Mouse (Mus musculus) liver, postnatal 0 days (tissue): ENCODE data around the gene Rrm2. TPM values are rescaled to one million over a fixed set of nuclear protein-coding genes. Genes with fewer than 3 reads are reported as not detected.

Experiments used
- ATAC-seq: fragments of 200-750 bp; cut with Nextera tagmentation; 2 replicates; pipeline ENCODE4 v1.8.0; 2017; ENCODE audit warnings: mild to moderate bottlenecking, moderate library complexity
- DNase-seq: peaks from one replicate; pipeline ENCODE4 v3.0.0-alpha.2; 2016
- H3K27ac ChIP-seq: fragments of 300-500 bp; sonication (generic); 2 replicates; pipeline ENCODE4 v1.5.1; 2014; ENCODE audit warnings: antibody characterized with exemption, moderate library complexity, mild to moderate bottlenecking, low read depth
- H3K27me3 ChIP-seq: fragments of 300-500 bp; sonication (generic); 2 replicates; pipeline ENCODE4 v1.6.1; 2014; ENCODE audit warnings: low read length, control low read depth, mixed read lengths; ENCODE audit not compliant: insufficient read depth
- H3K36me3 ChIP-seq: fragments of 300-500 bp; sonication (generic); replicated peaks from 2 replicates; pipeline ENCODE4 v1.6.1; 2014; ENCODE audit warnings: mild to moderate bottlenecking, control low read depth, low read length, moderate library complexity, mixed read lengths; ENCODE audit not compliant: insufficient read depth
- H3K4me1 ChIP-seq: fragments of 300-500 bp; sonication (generic); 2 replicates; pipeline ENCODE4 v1.6.1; 2014; ENCODE audit warnings: antibody characterized with exemption, mild to moderate bottlenecking, control low read depth; ENCODE audit not compliant: insufficient read depth
- H3K4me2 ChIP-seq: fragments of 300-500 bp; sonication (generic); 2 replicates; pipeline ENCODE4 v1.6.1; 2014; ENCODE audit warnings: low read depth, mild to moderate bottlenecking, low read length, moderate library complexity, mixed read lengths
- H3K4me3 ChIP-seq: fragments of 300-500 bp; sonication (generic); 2 replicates; pipeline ENCODE4 v1.5.1; 2014; ENCODE audit warnings: low read depth, low read length
- H3K9ac ChIP-seq: fragments of 300-500 bp; sonication (generic); replicated peaks from 2 replicates; pipeline ENCODE4 v1.6.1; 2014; ENCODE audit warnings: mild to moderate bottlenecking, moderate library complexity
- H3K9me3 ChIP-seq: fragments of 300-500 bp; sonication (generic); 2 replicates; pipeline ENCODE4 v1.6.1; 2016; ENCODE audit warnings: mild to moderate bottlenecking, control low read depth, low read length, mixed read lengths
- CTCF ChIP-seq: sonication (generic); IDR thresholded peaks from 2 replicates; pipeline ENCODE4 v1.5.1; 2016; ENCODE audit warnings: antibody characterized with exemption, low read depth
- EP300 ChIP-seq: IDR thresholded peaks from 2 replicates; pipeline ENCODE4 v1.6.1; 2016; ENCODE audit warnings: antibody characterized with exemption, low read depth, mild to moderate bottlenecking
- WGBS: fragments of 180-500 bp; shearing (Covaris S2); extraction: QIAGEN DNeasy Blood & Tissue Kit; methylation state at CpG from one replicate; pipeline ENCODE4 v1.1.7; 2014; ENCODE audit not compliant: insufficient replicate concordance; 5-methylcytosine and 5-hydroxymethylcytosine counted together
- polyA plus RNA-seq: library from polyadenylated mRNA; unstranded; fragments of >200 nt; fragmentation: Nextera tagmentation; extraction: Ambion mirVana; gene quantifications from 2 replicates; pipeline ENCODE4 v1.2.1, GENCODE M21; 2015

The Rrm2 gene
- polyA plus RNA-seq, 1 experiment from 2014 or later: 276 TPM

- Histone ChIP-seq H3K27me3 (peaks cover 7% of the 10 kb centered on the region; the same call in 1 of the 2 replicates), H3K9me3 (no peaks in the 10 kb centered on the region), H3K4me3 (no peak overlapping the region), H3K27ac (peak overlapping the region; percentile 72), H3K36me3 (no peaks in the 10 kb centered on the region), H3K4me1 (peaks cover 9% of the 10 kb centered on the region), H3K4me2 (0 out of 2 replicates have a peak overlapping the region, but pooled peaks have one; percentile 27), H3K9ac (no peak overlapping the region)
- DNase-seq (no peak), ATAC-seq (peak; percentile 57)
- TF ChIP-seq CTCF (no peak), EP300 (0 out of 2 replicates have a peak, but pooled peaks have one; percentile 7)
- WGBS: 63% methylated on average over 11 of the region's 11 CpGs
Measured at GRCm38 (mm10) chr12:24686696-24687346, 21.2 kb upstream of the Rrm2 start.

DNA sequence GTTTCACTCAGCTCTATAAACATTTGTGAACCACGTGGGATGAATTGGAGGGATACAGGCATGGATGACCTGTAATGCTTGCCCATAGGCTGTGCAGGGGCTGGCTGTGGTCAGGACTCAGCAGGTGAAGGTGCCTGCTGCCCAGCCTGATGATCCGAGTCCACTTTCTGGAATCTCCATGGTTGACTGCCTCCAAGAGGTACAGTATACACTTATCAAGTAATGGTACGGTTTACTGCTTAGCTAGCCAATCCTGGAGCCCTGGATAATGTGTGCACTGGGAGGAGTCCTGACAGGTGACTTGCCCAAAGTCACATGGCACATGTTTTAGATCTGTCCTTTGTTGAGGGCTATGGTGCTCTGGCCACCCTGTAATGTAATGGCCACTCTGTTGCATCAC, 17.7 kb upstream of the Rrm2 start:
- Histone ChIP-seq H3K4me3 (no peak overlapping the region), H3K36me3 (no peaks in the 10 kb centered on the region), H3K4me1 (peaks cover 6% of the 10 kb centered on the region), H3K9me3 (no peaks in the 10 kb centered on the region), H3K27ac (no peak overlapping the region), H3K9ac (no peak overlapping the region), H3K27me3 (no peaks in the 10 kb centered on the region), H3K4me2 (no peak overlapping the region)
- no peak for ATAC-seq
- TF ChIP-seq EP300: no peak
- no peak for TF ChIP-seq CTCF
- no peak for DNase-seq
- WGBS: 75% methylated on average over 3 of the region's 3 CpGs

DNA sequence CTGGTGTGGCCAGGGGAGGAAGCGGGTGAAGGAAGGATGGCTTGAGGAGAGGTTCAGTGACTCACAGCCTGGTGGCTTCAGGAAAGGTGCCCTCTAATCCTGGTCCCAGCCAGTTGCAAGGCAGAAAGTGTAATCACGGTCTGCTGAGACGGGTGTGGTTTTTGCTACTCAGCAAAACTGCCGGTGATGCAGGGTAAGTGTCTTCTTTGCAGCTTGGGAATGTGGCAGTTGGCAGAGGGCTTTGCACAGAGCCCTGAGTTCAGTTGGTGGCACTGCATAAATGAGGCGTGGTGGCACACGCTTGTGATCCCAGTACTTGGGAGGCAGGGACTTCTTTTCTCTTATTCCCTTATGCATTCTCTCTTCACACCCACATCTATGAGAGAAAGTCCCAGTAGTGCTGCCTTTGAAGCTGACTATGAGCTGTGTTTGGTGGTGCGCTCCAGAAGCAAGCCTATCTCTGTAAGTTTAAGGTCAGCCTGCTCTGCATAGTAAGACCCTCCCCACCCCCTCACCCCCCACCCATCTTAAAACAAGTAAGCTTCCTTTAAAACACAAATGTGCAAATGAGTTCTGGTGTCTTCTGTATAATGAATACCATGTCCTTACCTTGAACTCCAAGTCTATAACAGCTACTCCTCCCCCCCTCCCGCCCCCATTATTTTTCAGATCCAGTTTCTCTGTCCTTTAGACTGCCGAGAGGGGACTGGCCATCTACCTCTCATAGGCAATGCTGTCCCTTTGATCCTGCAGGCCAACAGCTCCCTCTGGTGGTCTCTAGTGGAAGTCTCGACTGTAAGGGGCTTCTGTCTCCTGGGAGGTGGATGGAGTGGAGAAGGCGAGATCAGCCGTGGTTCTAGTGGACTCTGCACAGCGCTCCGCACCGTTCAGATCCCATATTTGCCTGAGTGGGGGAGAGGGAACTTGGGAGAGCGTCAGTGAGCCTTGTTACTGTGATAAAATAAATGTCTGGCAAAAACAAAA, 11.2 kb upstream of the Rrm2 start:
- TF ChIP-seq CTCF: peak; percentile 97
- TF ChIP-seq EP300: no peak
- Histone ChIP-seq H3K4me2 (no peak overlapping the region), H3K4me3 (no peak overlapping the region), H3K36me3 (no peaks in the 10 kb centered on the region), H3K27me3 (no peaks in the 10 kb centered on the region), H3K9ac (no peak overlapping the region), H3K4me1 (no peaks in the 10 kb centered on the region; the same call in 1 of the 2 replicates), H3K27ac (no peak overlapping the region), H3K9me3 (no peaks in the 10 kb centered on the region)
- ATAC-seq: peak; percentile 90
- WGBS: 32% methylated on average over 16 of the region's 16 CpGs
- DNase-seq: peak; percentile 87

- H3K9ac ChIP-seq: no peak overlapping the region
- TF ChIP-seq EP300 (no peak), CTCF (peak; percentile 41)
- no peaks in the 10 kb centered on the region for H3K9me3 ChIP-seq
- H3K4me1 ChIP-seq: peaks cover 3% of the 10 kb centered on the region; the same call in 1 of the 2 replicates
- no peak overlapping the region for H3K4me2 ChIP-seq
- no peak overlapping the region for H3K4me3 ChIP-seq
- DNase-seq (no peak), ATAC-seq (peak; percentile 69)
- 55% methylated on average over 8 of the region's 8 CpGs for WGBS
- H3K27me3 ChIP-seq: no peaks in the 10 kb centered on the region
- H3K27ac ChIP-seq: no peak overlapping the region
- no peaks in the 10 kb centered on the region for H3K36me3 ChIP-seq
Measured at GRCm38 (mm10) chr12:24697484-24698204, 10.4 kb upstream of the Rrm2 start.

GRCm38 (mm10) chr12:24698514-24698913, 9.5 kb upstream of the Rrm2 start:
- ATAC-seq (no peak), DNase-seq (no peak)
- Histone ChIP-seq H3K9ac (no peak overlapping the region), H3K36me3 (no peaks in the 10 kb centered on the region), H3K4me1 (peaks cover 4% of the 10 kb centered on the region; the same call in 1 of the 2 replicates), H3K4me2 (no peak overlapping the region), H3K27ac (no peak overlapping the region), H3K9me3 (no peaks in the 10 kb centered on the region), H3K4me3 (no peak overlapping the region), H3K27me3 (no peaks in the 10 kb centered on the region)
- TF ChIP-seq EP300 (no peak), CTCF (no peak)
- 74% methylated on average over 3 of the region's 3 CpGs for WGBS
